Mouse (Mus musculus) megakaryocyte, embryonic 14.5 days (primary cell): ENCODE data around the gene Hoxa6.

ENCODE experiments used
- FLI1 ChIP-seq: IDR thresholded peaks from 2 replicates; pipeline ENCODE4 v1.6.1; 2012; ENCODE audit warnings: low read length, inconsistent platforms, mixed read lengths
- GATA1 ChIP-seq: IDR thresholded peaks from 3 replicates; pipeline ENCODE4 v1.6.1; 2012; ENCODE audit warnings: mixed read lengths, low read length, inconsistent platforms, borderline replicate concordance

DNA sequence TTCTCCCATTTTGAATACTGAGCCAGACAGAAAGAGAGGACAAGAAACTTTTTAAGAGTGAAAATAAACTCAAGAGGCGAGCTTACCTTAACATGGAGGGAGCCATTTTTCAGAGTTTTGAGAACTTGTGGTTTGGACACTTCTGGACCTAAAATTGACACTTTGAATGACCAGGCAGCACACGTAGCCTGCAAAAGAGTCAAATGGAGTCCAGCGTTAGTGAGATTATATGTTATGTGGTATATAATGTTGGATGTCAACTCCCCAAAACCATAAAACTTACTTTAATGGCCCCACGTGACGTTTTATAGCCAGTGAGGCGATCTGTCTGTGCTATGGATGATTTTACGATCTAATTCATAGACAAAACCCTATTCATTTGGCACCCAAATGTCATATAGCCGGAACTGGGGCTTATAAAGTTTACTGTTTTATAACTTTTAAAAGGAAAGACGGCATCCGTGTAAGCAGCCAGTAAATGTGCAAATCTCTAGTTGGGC, 7.7 kb downstream of the Hoxa6 start:
- TF ChIP-seq GATA1 (no peak), FLI1 (no peak)
